Mouse (Mus musculus): ENCODE data around the gene Ralgds.

DNA sequence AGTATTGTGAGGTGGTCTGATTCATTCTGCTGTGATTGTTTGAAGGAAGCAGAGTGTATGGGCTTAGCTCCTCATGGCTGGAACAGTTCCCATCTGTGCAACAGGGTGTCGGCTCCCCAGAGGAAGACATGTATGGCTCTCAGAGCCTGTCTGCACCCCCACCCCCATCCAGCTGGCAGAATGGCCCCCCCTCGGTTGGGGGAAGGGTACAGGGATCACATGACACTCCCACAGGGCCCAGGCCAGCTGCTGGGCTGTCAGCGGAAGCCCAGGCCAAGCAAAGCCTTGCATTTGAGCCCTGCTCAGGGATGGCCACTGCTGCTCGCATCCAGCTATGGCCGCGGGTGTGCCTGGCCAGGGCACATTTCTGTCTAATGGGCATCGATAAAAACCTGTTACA is 26.3 kb downstream of the Ralgds start:
- TF ChIP-seq CTCF (IDR thresholded peaks at IDR 0.05) (no peak), POLR2A (IDR thresholded peaks at IDR 0.05; ENCODE audit: insufficient read depth, low read depth, low read length) (no peak), EP300 (IDR thresholded peaks at IDR 0.05; ENCODE audit: insufficient read depth, low read depth, low read length) (no peak)
